Mouse (Mus musculus) erythroid progenitor cell, adult 5-6 weeks (primary cell): ENCODE measurements around the gene Art3. TPM values are rescaled to one million over a fixed set of nuclear protein-coding genes. Genes with fewer than 3 reads are reported as not detected.

Source experiments
- ATAC-seq: replicated peaks from 2 replicates; pipeline ENCODE4 v1.8.0; 2016; ENCODE audit warnings: moderate number of reproducible peaks, mild to moderate bottlenecking, moderate TSS enrichment, inconsistent platforms; ENCODE audit not compliant: poor library complexity, low FRiP score, severe bottlenecking
- total RNA-seq, 2 experiments: library from RNA; stranded (forward) in 1 of 2; stranded (reverse) in 1 of 2; fragments of 150-400 nt in 1 of 2; fragments of 186-747, 209-891 nt in 1 of 2; gene quantifications; 2 replicates each; pipeline versions ENCODE4 v1.2.3 to v1.2.4; 2015 to 2017; ENCODE audit warnings: low replicate concordance in 2 of 2

Gene Art3
- total RNA-seq (2015; ENCODE audit: low replicate concordance) (not detected in 2 replicates), total RNA-seq (2017; ENCODE audit: low replicate concordance) (not detected in 2 replicates)

GRCm38 (mm10) chr5:92331635-92332338 lies at the start of gene Art3:
TSS of gene Art3 (plus strand) at chr5:92331827.
- ATAC-seq = 0 out of 2 replicates have a peak, but pooled peaks have one; percentile 14

- ATAC-seq = no peak
Measured at GRCm38 (mm10) chr5:92282571-92282970, 49.1 kb upstream of the Art3 start.

- ATAC-seq = peak; percentile 65
Measured at GRCm38 (mm10) chr5:92283107-92283506, 48.5 kb upstream of the Art3 start.

GRCm38 (mm10) chr5:92287840-92288239 lies 43.8 kb upstream of the Art3 start:
- ATAC-seq = no peak

GRCm38 (mm10) chr5:92291652-92292414 lies 39.8 kb upstream of the Art3 start:
- no peak for ATAC-seq

GRCm38 (mm10) chr5:92294525-92294924 lies 37.1 kb upstream of the Art3 start:
- no peak for ATAC-seq

GRCm38 (mm10) chr5:92302149-92302840 lies 29.3 kb upstream of the Art3 start:
- no peak for ATAC-seq

GRCm38 (mm10) chr5:92304291-92304690 lies 27.3 kb upstream of the Art3 start:
- no peak for ATAC-seq

GRCm38 (mm10) chr5:92309681-92310511 lies 21.7 kb upstream of the Art3 start, which contains the start of gene Sdad1:
TSS of gene Sdad1 (minus strand) at chr5:92310479.
- peak; percentile 87 for ATAC-seq

GRCm38 (mm10) chr5:92312046-92312715 lies 19.4 kb upstream of the Art3 start:
- ATAC-seq = no peak

GRCm38 (mm10) chr5:92313776-92314175 lies 17.9 kb upstream of the Art3 start:
- ATAC-seq = no peak

- ATAC-seq = no peak
Measured at GRCm38 (mm10) chr5:92318119-92318518, 13.5 kb upstream of the Art3 start.

- ATAC-seq = no peak
Measured at GRCm38 (mm10) chr5:92318596-92318995, 13.0 kb upstream of the Art3 start.

- no peak for ATAC-seq
Measured at GRCm38 (mm10) chr5:92321631-92322400, 9.8 kb upstream of the Art3 start.

- no peak for ATAC-seq
Measured at GRCm38 (mm10) chr5:92322612-92323011, 9.0 kb upstream of the Art3 start.

- no peak for ATAC-seq
Measured at GRCm38 (mm10) chr5:92323264-92323663, 8.4 kb upstream of the Art3 start.

GRCm38 (mm10) chr5:92327367-92327766 lies 4.3 kb upstream of the Art3 start:
- ATAC-seq = no peak

GRCm38 (mm10) chr5:92327929-92328328 lies 3.7 kb upstream of the Art3 start, which contains the start of gene Cxcl9:
TSS of gene Cxcl9 (minus strand) at chr5:92328079.
- ATAC-seq = no peak
